Mouse (Mus musculus): ENCODE measurements around the gene C330021F23Rik.
"Not testable (repeated sequence)": the region's sequence is repeated elsewhere in the genome, so short reads cannot be mapped to it uniquely, and the experiment has no call there.

The C330021F23Rik gene

GRCm38 (mm10) chr8:3567641-3568371 lies at the start of gene C330021F23Rik:
Gene C330021F23Rik (plus strand): TSS chr8:3567990.
- no peak for DNase-seq (ENCODE audit: low spot score in 2 of 2)

GRCm38 (mm10) chr8:3522007-3522697 lies 45.6 kb upstream of the C330021F23Rik start:
- no peak for DNase-seq (ENCODE audit: low spot score in 2 of 2)

- no peak for DNase-seq (ENCODE audit: low spot score in 2 of 2)
These were observed 37.0 kb upstream of the C330021F23Rik start for GRCm38 (mm10) chr8:3530816-3531215.

- no peak for DNase-seq (ENCODE audit: low spot score in 2 of 2)
These were observed 35.9 kb upstream of the C330021F23Rik start for GRCm38 (mm10) chr8:3531936-3532335.

GRCm38 (mm10) chr8:3536053-3536841 lies 31.5 kb upstream of the C330021F23Rik start:
- no peak for DNase-seq (ENCODE audit: low spot score in 2 of 2)

GRCm38 (mm10) chr8:3536940-3537339 lies 30.9 kb upstream of the C330021F23Rik start:
- DNase-seq (ENCODE audit: low spot score in 2 of 2): no peak

- DNase-seq (ENCODE audit: low spot score in 2 of 2): no peak
These were observed 30.1 kb upstream of the C330021F23Rik start for GRCm38 (mm10) chr8:3537666-3538065.

- no peak for DNase-seq (ENCODE audit: low spot score in 2 of 2)
These were observed 28.6 kb upstream of the C330021F23Rik start for GRCm38 (mm10) chr8:3539146-3539545.

GRCm38 (mm10) chr8:3540076-3540475 lies 27.7 kb upstream of the C330021F23Rik start:
- no peak for DNase-seq (ENCODE audit: low spot score in 2 of 2)

GRCm38 (mm10) chr8:3546511-3546910 lies 21.3 kb upstream of the C330021F23Rik start:
- no peak for DNase-seq (ENCODE audit: low spot score in 2 of 2)

- no peak for DNase-seq (ENCODE audit: low spot score in 2 of 2)
These were observed 15.6 kb upstream of the C330021F23Rik start for GRCm38 (mm10) chr8:3552240-3552639.

- no peak for DNase-seq (ENCODE audit: low spot score in 2 of 2)
These were observed 11.7 kb upstream of the C330021F23Rik start for GRCm38 (mm10) chr8:3556114-3556513.

- no peak for DNase-seq (ENCODE audit: low spot score in 2 of 2)
These were observed 588 bp downstream of the C330021F23Rik start for GRCm38 (mm10) chr8:3568378-3568777.

GRCm38 (mm10) chr8:3569784-3570183 lies 2.0 kb downstream of the C330021F23Rik start:
- DNase-seq (ENCODE audit: low spot score in 2 of 2): no peak

- no peak for DNase-seq (ENCODE audit: low spot score in 2 of 2)
These were observed 6.8 kb downstream of the C330021F23Rik start for GRCm38 (mm10) chr8:3574546-3574945.

GRCm38 (mm10) chr8:3576211-3576960 lies 8.6 kb downstream of the C330021F23Rik start:
- no peak for DNase-seq (ENCODE audit: low spot score in 2 of 2)

- DNase-seq (ENCODE audit: low spot score in 2 of 2): no peak
These were observed 11.9 kb downstream of the C330021F23Rik start for GRCm38 (mm10) chr8:3579390-3580364.

- DNase-seq (ENCODE audit: low spot score in 2 of 2): not testable (repeated sequence)
These were observed 14.2 kb downstream of the C330021F23Rik start for GRCm38 (mm10) chr8:3581961-3582360.

GRCm38 (mm10) chr8:3586452-3586851 lies 18.7 kb downstream of the C330021F23Rik start:
- no peak for DNase-seq (ENCODE audit: low spot score in 2 of 2)

GRCm38 (mm10) chr8:3586993-3587390 lies 19.2 kb downstream of the C330021F23Rik start, which contains the start of gene Camsap3:
Gene Camsap3 (plus strand): TSS chr8:3587293.
- DNase-seq (ENCODE audit: low spot score in 2 of 2): no peak
